Mouse (Mus musculus): ENCODE measurements around the gene Nfatc2. TPM values are rescaled to one million over a fixed set of nuclear protein-coding genes. Genes with fewer than 3 reads are reported as not detected.

Gene Nfatc2
- total RNA-seq, 2 experiments from 2014 or later = 8.7 to 10.1 TPM

DNA sequence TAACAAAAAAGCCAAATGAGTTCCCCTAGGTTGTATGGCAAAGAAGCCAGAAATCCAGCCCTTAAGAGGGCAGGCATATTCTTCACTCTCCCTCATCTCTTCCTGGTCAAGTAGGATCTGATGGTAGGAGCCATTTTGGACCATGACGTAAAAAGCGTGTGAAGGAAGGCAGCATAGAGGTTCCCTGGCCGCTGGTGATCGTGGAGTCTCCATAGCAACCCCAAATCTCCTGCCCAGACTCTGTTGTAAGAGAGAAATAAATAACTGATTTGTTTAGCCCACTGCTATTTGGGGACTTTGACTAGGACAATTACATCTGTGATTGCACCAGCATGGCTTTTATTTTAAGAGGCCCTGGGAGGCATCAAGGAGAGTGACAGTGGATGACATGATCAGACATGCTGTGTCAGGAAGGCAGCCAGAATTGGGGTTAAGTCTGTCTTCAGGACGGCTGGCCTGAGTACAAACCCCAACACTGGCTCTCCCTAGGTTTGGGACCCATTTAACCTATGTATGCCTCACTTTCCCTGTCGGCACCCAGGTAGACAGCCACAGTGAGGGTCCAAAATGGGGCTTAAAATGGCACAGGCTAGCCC lies 8.3 kb upstream of the Nfatc2 start:
- no peak for DNase-seq

DNA sequence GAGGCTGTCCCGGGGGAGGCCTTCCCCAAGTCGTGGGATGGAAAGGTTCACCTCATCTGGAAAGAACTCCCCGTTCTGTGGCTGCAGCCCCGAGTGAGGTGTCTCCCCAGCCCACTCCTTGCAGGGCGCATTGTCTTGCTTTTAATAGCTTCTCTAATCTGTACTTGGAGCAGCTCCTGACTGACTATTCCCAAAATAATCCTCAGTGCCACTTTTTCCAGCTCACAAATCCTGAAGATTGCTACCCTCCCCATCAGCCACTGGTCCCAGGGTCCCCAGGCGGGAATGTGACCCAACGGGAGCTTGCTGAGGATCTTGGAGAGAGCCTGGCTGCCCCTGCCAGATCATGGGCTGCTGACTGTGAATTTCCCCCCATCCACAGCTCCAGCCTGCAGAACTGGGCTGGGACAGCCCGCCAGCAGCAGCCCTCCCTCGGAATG lies 6.7 kb upstream of the Nfatc2 start:
- DNase-seq = peak; percentile 51 to 73

DNA sequence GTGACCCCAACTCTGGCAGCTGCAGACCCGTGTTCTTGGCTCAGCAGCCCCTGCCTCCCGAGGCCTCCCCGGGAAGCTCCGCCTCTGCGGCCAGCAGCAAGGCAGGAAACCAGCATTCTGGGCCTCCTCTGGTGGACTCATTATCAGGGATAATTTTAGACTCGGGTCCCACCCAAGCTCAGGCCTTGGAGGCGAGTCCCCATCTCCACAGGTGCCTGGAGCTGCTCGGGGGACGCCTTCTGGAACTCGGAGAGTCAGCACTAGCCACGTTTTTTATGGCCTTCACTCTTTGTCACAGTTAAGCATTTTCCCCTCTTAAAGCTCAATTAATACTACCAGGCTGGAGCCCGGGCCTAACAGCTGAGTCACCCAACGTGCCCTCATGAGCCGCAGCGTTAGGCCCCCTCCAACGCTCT lies 3.2 kb upstream of the Nfatc2 start:
- peak; percentile 70 to 87 for DNase-seq

DNA sequence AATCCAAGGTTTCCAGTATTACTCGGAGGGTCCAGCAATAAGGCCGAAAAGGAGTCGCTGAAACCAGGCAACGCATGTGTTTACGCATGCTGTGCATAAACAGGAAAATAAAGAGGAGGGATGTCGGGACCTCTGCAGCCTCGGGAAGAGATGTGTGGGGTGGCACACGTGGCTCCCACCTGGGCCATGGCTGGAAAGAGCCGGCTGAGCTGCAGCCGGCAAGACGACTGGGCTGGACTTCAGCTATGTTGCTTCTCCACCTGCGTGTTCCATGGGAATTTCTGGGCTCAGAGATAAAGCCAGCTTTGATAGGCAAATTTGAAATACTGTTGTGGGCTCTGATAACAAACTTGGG lies 907 bp upstream of the Nfatc2 start:
- DNase-seq = no peak

DNA sequence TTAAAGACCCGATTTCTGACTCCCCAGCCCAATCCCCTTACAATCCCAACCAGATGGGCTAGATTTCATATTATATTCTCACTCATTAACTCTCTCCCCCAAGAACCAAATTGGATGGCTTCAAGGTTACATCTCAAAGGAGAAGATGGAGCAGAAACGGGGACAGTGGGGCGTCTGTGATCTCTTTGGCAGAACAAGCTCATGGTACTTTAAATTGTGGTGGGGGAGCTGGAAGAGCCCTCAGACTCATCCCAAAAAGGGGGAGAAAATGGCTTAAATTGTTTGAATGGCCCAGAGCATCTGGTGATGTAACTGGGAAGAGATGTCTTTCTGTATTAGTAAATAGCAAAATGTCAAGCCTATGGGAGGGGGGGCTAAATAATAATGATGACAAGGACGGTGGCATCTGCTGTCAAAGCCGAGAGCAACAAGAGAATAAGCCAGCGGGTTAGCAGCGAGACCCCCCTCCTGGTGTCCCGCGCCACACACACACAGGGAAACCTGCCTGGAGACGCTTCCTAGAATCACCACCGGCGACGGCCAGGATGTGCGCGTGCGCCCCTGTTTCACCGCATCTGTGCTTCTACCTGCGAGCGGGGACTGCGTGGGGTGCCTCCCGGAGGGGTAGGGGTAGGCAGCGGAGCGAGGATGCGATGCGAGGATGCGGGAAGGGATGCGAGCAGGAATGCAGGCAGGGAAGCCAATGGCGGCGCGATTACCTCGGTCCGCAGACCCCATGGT lies 537 bp downstream of the Nfatc2 start:
- peak in 1 of 2 experiments; percentile 34 for DNase-seq

DNA sequence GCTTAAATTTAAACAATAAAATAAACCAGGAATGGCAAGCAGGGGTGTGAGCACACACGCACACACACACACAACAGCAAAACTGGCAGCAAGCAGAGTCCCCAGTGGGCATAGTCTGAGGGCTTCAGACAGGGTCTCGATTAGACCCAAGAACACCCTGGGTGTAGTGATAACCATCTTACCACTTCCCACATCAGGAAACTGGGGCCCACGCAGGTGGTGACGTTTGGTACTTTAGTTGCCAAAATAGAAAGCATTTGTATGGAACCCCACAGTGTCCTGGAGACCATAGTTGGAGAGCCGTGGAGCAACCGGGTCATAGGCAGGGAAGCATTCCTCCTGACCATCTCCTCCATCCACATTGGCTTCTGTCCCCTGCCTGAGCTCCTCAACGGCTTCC lies 5.8 kb downstream of the Nfatc2 start:
- no peak for DNase-seq

DNA sequence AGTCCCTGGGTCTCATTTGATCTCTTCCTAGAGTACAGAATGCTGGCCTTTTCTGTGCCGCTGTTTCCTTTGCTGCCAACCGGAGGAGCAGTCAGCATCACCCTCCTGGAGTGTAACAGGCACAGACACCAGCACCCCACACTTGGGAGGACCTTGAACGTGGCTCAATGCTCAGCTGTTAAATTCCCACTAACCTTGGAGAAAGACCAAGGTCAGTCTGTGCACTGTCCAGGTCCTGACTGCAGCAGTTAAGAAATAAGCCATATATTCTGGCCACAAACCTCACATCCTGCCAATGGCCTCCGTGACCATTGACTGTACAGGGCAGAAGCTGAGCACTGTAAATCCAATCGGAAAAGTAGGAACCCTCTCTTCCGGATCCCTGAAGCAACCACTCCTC lies 7.8 kb downstream of the Nfatc2 start:
- DNase-seq = no peak

DNA sequence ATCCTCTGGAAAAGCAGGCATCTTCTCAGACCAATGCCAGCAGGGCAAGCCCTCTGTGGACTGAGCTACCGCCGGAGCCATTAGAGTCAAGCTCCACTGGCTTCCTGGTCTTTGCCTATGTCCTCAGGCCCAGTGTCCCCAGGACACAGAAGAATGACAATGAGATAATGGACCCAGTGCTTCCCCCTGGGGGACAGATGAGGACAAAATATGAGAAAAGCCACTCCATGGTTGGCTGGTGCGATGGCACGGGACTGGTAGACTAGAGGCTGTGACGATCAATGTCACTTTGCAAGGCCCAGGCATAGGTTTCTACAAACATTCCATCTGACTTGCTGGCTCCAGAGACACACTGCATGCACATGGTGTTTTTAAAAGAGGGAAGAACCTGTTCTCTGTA lies 8.5 kb downstream of the Nfatc2 start:
- DNase-seq = peak in 1 of 2 experiments; percentile 33

DNA sequence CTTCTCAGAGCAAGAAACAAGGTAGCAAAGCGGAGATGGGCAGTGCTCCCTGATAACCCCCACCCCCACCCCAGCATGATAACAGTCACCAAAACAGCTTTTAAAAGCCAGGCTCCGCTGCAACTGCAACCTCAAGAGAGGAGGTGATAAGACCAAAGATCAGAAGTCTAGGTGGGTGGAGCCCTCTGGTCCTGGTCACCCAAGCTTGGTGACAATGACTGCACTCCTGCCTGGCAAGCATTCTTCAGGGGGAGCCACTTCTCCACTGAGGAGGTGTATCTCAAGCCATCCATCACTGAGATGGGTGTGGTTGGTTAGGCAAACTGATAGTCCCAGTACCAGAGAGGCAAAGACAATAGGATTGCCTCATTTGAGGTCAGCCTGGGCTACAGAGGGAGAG lies 10.4 kb downstream of the Nfatc2 start:
- no peak for DNase-seq

DNA sequence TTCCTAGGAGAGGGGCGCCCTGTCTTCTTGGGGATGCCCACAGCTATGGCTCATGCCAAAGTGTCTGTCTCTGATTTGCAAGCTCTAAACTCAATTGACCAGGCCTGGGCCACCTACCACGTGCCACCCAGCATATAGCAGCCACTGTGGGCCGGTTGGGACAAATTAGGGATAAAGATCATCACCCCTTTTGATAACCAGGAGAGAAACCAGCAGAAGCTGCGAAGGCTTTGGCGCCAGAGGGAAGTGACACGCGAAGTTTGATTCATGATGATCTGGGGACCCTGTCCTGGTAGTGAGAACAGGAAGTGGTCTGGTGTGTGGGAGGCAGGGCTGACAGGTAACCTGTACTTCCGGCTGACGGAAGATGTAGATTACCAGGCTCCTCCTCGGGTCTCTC lies 10.9 kb downstream of the Nfatc2 start:
- DNase-seq = no peak

DNA sequence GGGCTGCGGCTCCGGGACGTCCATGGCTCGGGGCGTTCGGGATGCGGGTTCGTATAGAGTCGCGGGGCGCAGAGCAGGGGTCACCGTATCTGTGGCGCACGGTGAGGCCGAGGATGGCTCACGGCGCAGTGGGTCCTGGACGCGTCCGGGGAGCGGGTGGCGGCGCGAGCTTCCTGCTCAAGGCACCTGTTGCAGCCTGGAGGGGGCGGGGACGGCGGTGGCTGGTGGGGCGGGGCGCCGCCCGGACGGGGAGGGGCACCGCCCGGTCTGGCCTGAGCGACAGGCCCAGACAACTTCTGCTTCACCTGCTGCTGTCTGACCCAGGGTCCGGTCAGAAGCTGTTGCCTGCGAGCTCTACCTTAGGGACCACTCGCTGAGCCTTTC lies 11.3 kb downstream of the Nfatc2 start:
- DNase-seq = peak in 1 of 2 experiments; percentile 60

DNA sequence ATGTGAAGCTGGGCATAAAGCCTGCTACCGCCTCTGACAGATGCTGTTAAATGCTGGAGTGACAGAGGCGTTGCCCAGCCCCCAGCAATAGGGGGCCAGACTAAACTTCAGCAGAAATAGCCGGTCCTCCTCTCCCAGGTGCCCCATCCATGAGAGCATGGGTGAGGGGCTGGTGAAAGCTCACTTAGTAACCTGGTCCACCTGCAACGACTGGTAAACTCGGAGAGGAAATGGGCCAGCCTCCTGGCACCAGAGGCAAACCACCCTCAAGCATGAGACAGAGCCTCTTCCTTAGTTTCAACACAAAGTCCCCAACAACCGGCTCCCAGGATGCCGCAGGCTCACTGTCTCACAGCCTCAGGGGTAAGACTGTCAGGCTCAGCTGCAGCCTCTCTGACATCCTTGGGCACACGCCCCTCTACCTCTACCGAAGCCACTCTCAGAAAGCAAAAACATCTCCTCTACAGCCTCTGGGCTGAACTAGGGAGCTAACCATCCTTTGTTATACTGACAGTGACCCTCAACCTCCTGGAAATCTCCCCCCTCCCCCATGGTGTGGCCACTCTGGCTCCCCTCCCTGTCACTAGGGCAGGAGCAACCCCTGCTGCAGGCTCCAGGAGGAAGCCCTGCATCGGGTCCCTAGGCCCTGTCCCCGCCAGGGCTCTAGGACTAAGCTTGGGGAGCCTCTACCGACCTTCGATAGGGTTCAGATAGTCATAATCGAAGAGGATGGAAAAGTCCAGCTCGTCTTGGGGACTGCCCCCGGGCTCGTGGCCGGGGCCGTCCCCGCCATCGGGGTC lies 11.9 kb downstream of the Nfatc2 start:
- peak in 1 of 2 experiments; percentile 64 for DNase-seq

DNA sequence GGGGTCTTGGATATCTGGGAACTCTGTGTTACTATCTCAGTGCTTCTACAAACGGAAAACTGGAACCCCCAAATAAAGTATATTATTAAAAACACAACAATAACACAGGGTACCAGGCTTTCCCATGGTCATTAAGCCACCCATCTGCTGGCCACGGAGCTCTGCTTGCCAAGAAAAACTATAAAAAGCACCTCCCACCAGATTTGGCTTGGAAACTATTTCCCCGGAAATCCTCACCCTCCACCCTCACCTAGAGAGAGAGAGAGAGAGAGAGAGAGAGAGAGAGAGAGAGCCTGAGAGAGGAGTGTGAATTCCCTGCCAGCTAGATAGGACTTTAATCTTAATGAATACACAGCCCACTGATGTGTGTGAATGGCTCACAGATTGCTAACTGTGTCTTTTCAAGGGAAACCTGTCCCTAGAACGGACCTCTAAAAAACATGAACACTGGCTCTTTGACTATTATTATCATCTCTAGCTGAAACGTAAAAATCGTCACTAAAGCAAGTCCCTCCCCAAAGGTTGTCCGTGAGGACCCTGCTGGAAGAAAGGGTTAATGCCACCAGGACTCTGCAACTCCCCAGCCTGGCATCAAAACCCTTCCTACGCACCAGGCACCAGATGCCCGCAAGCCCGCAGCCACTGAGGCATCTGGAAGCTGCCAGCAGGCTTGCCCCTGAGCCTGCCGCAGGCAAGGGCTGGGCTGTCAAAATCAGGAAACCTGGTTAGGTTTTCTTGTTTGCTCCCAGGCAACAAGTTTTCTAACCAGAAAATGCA lies 12.7 kb downstream of the Nfatc2 start:
- DNase-seq = peak; percentile 47 to 54

DNA sequence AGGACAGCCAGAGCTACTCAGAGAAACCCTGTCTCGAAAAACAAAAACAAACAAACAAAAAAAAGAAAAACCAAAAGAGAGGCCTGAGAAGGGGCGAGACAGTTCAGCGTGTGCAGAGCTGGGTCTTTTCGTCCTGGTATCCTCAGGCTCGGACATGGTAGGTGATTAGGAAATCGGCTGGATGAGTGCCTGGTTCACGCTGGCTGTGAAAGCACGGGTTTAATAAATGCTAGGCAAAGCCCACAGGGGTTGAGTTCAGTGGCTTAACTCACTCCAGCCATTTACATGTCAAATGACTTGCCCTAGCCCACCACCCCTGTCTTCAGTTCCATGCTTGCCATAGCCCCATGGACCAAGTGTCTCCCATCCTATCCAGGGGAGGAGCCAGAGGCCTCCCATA lies 14.3 kb downstream of the Nfatc2 start:
- DNase-seq = peak; percentile 52 to 62

DNA sequence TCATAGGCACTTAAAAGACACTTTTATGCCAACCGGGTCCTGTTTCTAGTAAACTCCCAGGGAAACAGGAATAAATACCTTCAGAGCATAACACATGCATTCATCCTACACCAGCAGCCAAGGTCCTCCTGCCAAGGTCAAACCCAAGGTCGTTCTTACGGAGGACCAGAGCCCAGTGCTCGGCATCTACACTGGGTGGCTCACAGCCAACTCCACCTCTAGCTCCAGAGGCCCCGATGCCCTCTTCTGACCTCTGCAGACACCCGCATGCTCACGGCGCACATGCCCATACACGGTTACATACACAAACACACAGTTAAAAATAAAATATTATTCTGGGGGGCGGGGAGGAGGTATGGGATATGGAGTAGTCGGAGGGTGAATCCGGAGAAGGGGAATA lies 14.9 kb downstream of the Nfatc2 start:
- peak; percentile 66 for DNase-seq

DNA sequence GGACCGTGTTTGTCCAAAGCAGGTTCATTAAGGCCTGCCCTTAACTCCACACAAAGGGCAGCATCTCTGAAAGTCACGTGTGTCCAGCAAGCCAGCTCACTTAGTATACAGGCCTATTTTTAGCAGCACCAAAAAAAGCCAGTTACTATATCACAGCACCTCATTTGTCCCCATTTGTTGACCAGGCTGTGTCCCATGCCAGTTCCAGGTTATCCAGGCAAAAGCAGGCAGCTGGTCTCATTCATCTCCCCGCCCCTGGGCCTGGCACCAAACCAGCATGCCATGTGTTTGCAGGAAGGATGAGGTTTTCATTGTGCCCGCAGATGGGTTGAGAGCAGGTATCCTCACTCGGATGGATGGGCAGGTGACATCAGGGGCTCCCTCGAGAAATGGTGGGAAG lies 16.6 kb downstream of the Nfatc2 start:
- DNase-seq = peak; percentile 73 to 75

DNA sequence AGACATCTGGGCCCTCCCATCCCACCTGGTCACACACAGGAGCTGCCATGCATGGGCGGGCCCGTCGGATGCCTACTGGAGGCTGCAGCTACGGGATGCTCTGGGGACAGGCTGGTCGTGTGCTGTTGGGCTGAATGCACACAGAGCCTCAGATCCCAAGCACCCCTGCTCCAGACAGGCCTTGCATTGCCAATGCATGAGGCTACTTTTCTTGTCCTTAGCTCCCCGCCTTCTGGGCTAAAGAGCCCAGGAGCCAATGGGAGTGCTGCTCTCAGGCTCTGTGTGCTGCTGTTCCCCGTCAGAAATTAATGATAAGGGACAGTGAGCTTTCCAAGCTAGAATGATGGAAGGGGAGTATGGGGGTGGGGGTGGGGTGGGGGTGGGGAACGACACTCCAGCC lies 17.0 kb downstream of the Nfatc2 start:
- peak; percentile 40 to 54 for DNase-seq

DNA sequence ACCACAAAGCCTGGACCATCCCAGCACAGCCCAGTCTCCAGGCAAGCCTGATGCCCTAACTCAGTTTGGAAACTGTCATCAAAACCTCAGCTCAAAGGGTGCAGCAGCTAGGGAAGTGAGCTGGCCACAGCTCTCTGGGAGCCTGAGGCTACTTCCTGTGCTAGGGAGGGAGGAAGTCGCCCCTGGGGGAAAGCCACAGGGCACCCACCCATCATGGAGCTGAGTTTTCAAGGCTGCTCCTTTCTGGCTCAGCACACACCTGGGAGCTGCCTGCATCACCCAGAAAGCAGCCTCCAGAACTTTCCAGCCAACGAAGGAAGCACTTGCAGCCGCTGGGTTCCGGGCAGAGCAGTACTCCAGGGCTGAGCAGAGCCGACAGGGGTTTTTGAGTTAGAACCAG lies 18.4 kb downstream of the Nfatc2 start:
- peak; percentile 23 to 54 for DNase-seq

DNA sequence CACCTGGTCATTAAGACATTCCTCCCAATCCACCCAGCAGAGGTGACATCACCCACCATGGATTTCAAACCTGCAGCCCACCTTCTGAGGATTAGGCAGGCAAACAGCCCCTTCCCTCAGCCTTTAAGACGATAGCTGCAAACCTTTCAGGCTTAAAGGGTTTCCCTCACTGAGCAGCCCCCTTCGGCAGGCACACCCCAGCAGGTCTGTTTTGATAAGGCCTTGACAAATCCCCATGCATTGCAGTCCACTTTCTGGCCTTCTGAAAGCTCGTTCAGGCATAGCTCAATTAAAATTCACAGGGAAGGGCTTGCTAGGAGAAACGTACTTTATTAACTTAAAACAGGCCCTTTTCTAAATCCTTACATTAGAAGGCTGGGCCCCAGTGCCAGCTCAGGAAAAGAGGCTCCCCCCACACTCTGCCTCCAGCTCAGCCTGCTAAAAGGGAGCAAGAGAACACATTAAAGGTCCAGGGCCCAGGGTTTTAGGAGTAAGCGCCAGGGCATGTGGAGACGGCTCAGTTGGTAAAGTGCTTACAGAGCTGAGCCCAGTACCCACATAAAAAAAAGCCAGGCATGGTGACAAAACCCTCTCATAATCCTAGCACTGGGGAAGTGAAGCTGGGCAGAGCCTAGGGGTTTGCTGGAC lies 20.1 kb downstream of the Nfatc2 start:
- no peak for DNase-seq

DNA sequence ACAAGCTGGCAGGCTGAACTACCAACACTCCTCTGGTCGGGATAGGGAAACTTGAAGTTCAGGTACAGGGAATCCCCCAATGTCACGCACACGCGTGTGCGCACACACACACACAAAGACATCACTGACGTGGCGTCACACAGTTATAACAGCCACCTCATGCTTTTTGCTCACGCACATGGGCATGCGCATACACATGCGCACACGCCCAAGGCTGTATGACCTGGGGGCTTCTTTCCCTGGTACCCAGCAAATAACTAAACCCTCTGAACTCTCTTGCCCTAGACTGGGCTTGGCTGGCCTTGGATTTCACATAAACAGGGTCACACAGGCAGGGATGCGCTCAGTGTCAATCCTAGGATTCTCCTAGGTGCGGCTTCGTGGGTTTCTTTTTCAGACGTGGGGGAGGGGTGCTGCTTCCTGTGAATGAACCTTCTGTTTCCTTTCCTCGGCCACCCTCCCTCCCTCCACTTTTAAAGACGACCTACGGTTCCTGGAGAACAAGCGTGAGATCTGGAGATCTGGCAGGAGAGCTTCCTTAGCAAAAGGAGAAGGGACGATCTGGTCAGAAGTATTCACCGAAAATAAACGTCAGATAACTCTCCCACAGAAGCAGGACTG lies 21.1 kb downstream of the Nfatc2 start:
- DNase-seq = no peak

DNA sequence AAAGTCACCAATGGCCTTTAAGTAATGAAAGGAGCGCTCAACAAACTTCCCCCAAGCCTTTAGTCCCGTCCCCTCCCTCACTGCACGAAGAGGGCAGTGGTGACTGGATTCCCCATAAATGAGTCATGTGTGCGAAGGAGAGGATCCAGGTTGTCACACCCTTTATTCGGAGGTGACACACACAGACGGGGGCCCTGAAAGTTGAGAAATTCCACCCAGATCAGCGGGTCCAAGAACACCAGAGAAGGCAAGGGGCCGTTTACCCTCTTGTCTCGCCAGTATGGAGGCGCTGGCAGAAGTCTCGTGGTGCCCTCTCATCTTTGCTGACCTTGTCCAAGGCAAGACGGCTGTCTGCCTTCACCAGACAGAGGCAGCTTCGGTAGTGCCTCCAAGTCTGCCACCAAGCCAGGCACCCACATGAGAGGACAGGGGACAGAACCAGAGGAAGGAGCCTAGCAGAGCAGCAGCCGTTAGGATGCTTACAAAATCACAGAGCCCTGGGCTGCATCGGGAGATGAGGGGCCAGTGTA lies 21.8 kb downstream of the Nfatc2 start:
- DNase-seq = peak in 1 of 2 experiments; percentile 25
